Mouse (Mus musculus) spleen, adult 2 months (tissue): Measurements from ENCODE around the gene Serhl.

Source experiments
- CTCF ChIP-seq: fragments of 200-500 bp; IDR thresholded peaks from 2 replicates; pipeline ENCODE4 v1.5.1; 2011; ENCODE audit warnings: mild to moderate bottlenecking, inconsistent platforms; ENCODE audit not compliant: insufficient read depth, insufficient read length, insufficient replicate concordance; ENCODE audit errors: extremely low read depth
- POLR2A ChIP-seq: fragments of 200-500 bp; IDR thresholded peaks from 2 replicates; pipeline ENCODE4 v1.6.1; 2011; ENCODE audit warnings: low read depth, low read length, inconsistent platforms

- TF ChIP-seq CTCF (no peak), POLR2A (no peak)
These were observed 13.8 kb downstream of the Serhl start for GRCm38 (mm10) chr15:83103111-83103510.
